Mouse (Mus musculus): ENCODE results near the gene 4930447C04Rik.

The 4930447C04Rik gene

GRCm38 (mm10) chr12:72944411-72945225, 4.0 kb upstream of the 4930447C04Rik start:
- no peak for DNase-seq (ENCODE audit: extremely low read depth, low read depth, low spot score)

DNA sequence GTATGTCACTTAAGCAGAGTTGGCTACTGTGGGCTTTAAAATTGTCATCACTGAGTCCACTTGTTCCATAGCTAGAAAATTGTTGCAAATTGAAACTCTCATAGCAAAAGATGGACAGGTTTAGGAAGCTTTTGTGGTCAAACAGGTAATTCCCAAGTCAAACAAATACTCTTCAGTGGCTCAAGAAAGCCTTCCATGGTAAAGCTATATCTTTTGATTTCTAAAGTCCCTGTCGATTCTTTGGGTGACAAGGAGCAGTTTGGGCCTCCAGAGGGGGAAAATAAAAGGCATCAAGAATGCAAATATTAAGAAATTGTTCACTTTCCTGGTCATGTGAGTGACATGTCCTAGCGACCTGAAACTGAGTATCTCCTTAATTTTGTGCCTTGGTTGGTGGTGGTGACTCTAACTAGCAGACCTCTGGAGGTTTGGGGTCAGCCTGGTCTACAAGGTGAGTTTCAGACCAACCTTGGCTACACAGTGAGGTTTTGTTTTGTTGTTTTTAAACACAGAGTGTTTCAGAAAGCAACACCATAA, 3.1 kb upstream of the 4930447C04Rik start:
- no peak for DNase-seq (ENCODE audit: extremely low read depth, low read depth, low spot score)

GRCm38 (mm10) chr12:72942171-72942570, 1.6 kb upstream of the 4930447C04Rik start:
- no peak for DNase-seq (ENCODE audit: extremely low read depth, low read depth, low spot score)

- no peak for DNase-seq (ENCODE audit: extremely low read depth, low read depth, low spot score)
Measured at GRCm38 (mm10) chr12:72941398-72942051, 951 bp upstream of the 4930447C04Rik start.

- no peak for DNase-seq (ENCODE audit: extremely low read depth, low read depth, low spot score)
Measured at GRCm38 (mm10) chr12:72940822-72941397, 336 bp upstream of the 4930447C04Rik start.

DNA sequence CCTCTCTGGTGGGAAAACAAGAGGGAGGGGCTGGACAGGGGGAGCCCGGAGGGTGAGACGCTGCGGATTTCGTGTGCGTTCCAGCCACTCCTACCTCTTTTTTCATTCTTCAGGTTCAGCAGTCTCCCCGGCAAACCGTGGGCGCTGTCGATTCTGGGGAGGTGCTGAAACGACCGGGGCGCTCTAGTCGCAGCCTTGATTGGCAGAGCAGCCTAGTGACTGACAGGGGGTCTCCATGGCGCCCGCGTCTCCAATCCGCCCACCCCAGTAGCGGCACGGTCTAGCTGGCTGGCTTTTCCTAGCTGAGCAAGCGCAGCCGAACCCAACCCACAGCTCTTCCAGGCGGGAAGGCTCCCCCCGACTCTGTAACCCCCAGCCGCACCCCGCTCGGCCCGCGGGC, 958 bp downstream of the 4930447C04Rik start, which contains the start of gene Six6:
TSS of gene Six6 (plus strand) at position 277 of the 400 bp plus-strand sequence.
- DNase-seq (ENCODE audit: extremely low read depth, low read depth, low spot score), result no peak

DNA sequence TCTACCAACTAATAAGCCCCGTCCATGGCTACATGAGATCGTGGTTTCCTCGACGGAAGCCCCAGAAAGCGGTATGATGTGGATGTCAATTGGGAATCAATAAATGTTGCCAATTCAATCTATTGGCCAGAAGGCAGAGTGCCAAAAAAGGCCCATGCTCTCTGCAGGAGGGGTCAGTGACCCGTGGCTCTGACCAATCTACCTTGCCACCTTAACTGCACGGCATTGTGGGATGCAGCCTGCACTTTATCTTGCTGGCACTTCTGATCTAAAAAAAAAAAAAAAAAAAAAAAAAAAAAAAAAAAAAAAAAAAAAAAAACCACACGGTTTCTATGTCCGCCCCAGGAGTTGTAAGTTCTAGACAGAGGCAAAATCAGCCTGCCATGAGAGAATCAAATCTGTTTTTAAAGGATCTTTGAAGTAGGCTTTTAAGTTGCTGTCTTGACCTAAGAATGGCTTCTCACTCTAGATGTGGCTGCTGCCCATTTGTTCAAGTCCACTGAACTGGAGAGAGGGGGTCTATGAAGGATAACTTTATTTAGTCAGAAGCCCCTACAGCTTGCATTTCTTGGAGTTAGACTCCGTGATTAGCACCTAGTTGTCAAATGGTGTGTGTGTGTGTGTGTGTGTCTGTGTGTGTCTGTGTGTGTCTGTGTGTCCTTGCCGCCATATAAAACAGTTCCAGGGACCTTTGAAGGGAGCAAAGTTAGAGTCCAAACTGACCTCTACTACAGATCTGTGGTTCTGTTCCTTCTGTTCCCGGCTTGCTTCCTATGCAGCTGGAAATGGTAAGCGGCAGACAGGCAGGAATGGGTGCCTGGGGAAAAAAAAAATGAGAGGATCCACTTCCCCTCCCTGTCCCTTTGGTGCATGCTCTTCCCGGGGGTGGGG, 1.7 kb downstream of the 4930447C04Rik start:
- DNase-seq (ENCODE audit: extremely low read depth, low read depth, low spot score), result no peak

- no peak for DNase-seq (ENCODE audit: extremely low read depth, low read depth, low spot score)
Measured at GRCm38 (mm10) chr12:72938176-72938575, 2.4 kb downstream of the 4930447C04Rik start.

- DNase-seq (ENCODE audit: extremely low read depth, low read depth, low spot score), result no peak
Measured at GRCm38 (mm10) chr12:72937537-72938120, 2.9 kb downstream of the 4930447C04Rik start.

DNA sequence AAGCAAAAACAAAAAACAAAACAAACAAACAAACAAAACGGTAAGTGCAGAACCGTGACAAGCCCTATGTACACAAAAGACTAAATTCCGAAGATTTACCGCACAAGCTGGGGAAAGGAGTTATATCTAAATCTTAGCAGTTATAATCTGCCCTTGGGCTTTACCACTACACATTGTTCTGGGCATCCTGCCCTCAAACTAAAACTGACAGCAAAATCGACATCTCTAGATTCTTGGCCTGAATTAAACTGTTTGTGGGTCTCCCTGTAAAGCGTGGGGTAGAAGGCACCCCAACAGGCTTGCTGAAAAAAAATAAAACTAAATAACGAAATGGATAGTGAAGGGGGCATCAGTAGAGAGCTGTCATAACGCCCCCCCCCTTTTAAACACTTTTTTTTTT, 3.8 kb downstream of the 4930447C04Rik start:
- no peak for DNase-seq (ENCODE audit: extremely low read depth, low read depth, low spot score)

DNA sequence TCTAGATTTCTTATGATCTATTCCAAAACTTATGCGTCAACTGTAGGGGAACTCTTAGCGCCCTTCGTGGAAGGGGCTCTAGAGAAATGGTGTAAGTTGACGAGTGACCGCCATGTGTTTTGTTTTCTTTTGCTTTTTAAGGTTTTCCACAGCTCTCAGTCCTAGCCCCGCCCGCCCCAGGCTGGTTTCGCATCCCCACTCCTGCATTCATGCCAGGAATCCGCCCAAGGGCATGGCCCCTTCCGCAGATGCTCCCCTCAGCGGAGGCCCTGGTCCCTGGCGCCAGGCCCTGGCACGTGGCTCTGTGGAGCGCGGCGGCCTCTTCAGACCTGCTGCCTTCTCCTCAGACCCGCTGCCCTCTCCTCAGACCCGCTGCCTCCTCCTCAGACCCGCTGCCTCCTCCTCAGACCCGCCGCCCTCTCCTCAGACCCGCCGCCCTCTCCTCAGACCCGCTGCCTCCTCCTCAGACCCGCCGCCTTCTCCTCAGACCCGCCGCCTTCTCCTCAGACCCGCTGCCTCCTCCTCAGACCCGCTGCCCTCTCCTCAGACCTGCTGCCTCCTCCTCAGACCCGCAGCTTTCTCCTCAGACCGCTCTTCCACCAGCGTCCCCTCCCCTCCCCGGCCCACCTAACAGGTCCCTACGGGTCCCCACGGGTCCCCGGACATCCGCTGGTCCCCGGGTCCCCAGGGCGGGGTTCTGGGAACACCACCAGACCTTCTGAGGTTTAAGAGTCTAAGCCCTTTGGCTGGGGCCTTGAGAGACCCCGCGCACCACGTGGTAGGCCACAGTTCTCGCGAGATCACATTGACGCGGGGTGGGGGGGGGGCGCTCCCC, 23.2 kb downstream of the 4930447C04Rik start:
- DNase-seq (ENCODE audit: extremely low read depth, low read depth, low spot score), result no peak

GRCm38 (mm10) chr12:72854377-72855032, 86.1 kb downstream of the 4930447C04Rik start:
- no peak for DNase-seq (ENCODE audit: extremely low read depth, low read depth, low spot score)

DNA sequence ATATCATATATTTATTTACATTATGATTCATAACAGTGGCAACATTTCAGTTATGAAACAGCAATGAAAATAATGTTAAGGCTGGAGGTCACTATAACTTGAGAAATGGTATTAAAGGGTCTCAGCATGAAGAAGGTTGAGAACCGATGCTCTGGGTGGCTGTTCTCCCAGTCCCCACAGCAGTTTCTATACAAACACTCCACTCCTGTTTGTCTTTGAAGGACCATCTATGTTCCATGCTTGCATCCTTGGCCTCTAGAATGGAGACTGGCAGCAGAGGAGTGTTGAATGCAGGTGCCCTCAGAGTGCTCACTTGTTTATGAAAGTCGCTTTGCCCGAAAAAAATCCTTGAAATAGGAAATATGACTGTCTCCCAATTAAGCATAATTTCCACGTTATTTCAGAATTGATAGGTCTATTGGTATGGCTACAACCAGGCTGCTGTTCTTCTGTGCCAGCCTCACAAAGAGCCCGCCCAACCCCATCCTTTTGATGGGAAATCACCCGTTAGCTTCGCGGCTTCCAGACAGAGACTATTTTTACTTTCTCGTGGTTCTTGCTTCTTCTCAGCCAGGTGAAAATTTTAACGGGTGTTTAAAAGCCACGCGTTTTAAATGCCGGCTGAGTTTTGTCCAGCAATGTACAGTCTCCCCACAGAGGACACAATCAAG, 87.0 kb downstream of the 4930447C04Rik start:
- DNase-seq (ENCODE audit: extremely low read depth, low read depth, low spot score), result no peak

- no peak for DNase-seq (ENCODE audit: extremely low read depth, low read depth, low spot score)
Measured at GRCm38 (mm10) chr12:72852264-72852663, 88.3 kb downstream of the 4930447C04Rik start.

GRCm38 (mm10) chr12:72850146-72850545, 90.4 kb downstream of the 4930447C04Rik start:
- DNase-seq (ENCODE audit: extremely low read depth, low read depth, low spot score), result no peak

DNA sequence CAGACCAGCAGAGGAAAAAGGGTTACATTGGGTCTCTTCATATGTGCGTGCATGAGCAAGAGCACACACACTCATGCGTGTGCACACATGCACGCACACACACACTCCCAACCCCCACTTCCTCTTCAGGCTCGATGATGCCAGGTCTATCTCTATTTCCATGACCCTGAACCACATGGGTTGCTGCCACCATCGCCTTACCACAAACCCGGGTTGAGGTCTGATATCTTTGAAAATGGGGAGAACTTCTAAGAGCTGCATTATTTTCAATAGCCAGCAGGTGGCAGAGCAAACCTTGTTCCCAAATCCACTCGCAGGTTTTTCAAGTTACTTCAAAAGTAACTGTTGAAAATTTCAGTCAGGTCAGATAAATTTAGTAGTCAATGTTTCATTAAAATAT, 92.8 kb downstream of the 4930447C04Rik start:
- no peak for DNase-seq (ENCODE audit: extremely low read depth, low read depth, low spot score)

GRCm38 (mm10) chr12:72845946-72846345, 94.6 kb downstream of the 4930447C04Rik start:
- no peak for DNase-seq (ENCODE audit: extremely low read depth, low read depth, low spot score)

GRCm38 (mm10) chr12:72843973-72844620, 96.5 kb downstream of the 4930447C04Rik start:
- DNase-seq (ENCODE audit: extremely low read depth, low read depth, low spot score), result no peak

Measured in fat pad, adult 2 months (tissue).